Mouse (Mus musculus) WW6 (cell line): ENCODE measurements at regions not wholly inside any gene's neighbourhood (a gene's known extent, or its start where the extent isn't known, plus 50 kb on each side); places are given as distances from the start of the nearest gene placed in this dataset.

ENCODE experiments used
- DNase-seq: peaks from one replicate; pipeline ENCODE4 v3.0.0-alpha.2; 2013; ENCODE audit warnings: low read depth, low spot score

DNA sequence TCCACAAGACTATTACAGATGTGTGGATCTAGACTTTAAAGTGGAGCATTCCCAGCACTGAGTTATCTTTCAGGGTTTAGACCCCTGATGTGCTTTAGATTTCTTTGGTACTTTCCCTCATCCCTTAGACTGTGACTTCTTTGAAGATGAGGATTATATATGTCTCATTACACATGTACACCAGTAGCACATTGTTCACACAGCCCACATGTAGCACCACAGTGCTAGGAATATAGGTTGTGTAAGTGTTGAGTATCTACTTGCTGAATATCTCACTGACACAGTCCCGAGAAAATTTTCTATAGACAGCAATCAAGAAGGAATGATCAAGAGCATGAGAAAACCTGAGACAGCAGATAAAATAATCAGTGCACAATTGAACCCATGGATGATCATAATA is 243.4 kb upstream of the Brinp1 start:
- no peak for DNase-seq

- no peak for DNase-seq
These were observed 241.9 kb upstream of the Brinp1 start for GRCm38 (mm10) chr4:69196094-69196493.

DNA sequence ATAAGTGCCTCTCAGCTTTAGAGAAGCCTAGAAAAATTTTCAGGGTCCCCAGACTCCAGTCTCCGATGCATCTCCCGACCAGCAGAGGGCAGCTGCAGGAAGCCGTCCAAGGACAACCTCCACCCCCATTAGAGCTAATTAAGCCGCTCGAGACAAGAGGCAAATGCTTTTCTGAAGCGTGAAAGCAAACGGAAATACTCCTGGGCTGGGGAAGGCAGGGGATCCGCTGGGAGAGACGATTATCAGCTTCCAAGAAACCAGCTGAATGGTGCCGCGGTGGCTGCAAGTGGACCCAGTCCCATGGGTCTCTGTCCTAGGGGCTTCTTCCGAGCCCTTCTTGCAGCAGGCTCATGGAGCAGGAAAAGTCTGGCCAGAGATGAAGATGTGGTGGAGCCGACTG is 241.4 kb upstream of the Brinp1 start:
- DNase-seq: peak; percentile 20
